Mouse (Mus musculus) stomach, postnatal 0 days (tissue): Measurements from ENCODE around the gene Txnrd2. TPM values are rescaled to one million over a fixed set of nuclear protein-coding genes. Genes with fewer than 3 reads are reported as not detected.

ENCODE experiments used
- ATAC-seq: fragments of 200-750 bp; cut with Nextera tagmentation; 2 replicates; pipeline ENCODE4 v1.8.0; 2017; ENCODE audit not compliant: low FRiP score, low TSS enrichment
- DNase-seq: peaks from one replicate; pipeline ENCODE4 v3.0.0-alpha.2; 2016; ENCODE audit warnings: low spot score
- H3K27ac ChIP-seq: fragments of 300-500 bp; sonication (generic); replicated peaks from 2 replicates; pipeline ENCODE4 v1.5.1; 2014; ENCODE audit warnings: mild to moderate bottlenecking, control low read depth
- H3K27me3 ChIP-seq: fragments of 300-500 bp; sonication (generic); 2 replicates; pipeline ENCODE4 v1.6.1; 2014; ENCODE audit warnings: low read length; ENCODE audit not compliant: control insufficient read depth, insufficient read depth
- H3K36me3 ChIP-seq: fragments of 300-500 bp; sonication (generic); 2 replicates; pipeline ENCODE4 v1.6.1; 2014; ENCODE audit warnings: low read length, mixed read lengths; ENCODE audit not compliant: control insufficient read depth, insufficient read depth
- H3K4me1 ChIP-seq: fragments of 300-500 bp; sonication (generic); replicated peaks from 2 replicates; pipeline ENCODE4 v1.6.1; 2014; ENCODE audit warnings: antibody characterized with exemption; ENCODE audit not compliant: control insufficient read depth, insufficient read depth
- H3K4me2 ChIP-seq: fragments of 300-500 bp; sonication (generic); replicated peaks from 2 replicates; pipeline ENCODE4 v1.6.1; 2014; ENCODE audit warnings: low read depth, mild to moderate bottlenecking, control low read depth, moderate library complexity
- H3K4me3 ChIP-seq: fragments of 300-500 bp; sonication (generic); 2 replicates; pipeline ENCODE4 v1.5.1; 2014; ENCODE audit warnings: low read depth, low read length, control low read depth
- H3K9ac ChIP-seq: fragments of 300-500 bp; sonication (generic); 2 replicates; pipeline ENCODE4 v1.6.1; 2014; ENCODE audit warnings: mild to moderate bottlenecking, low read length, control low read depth, mixed read lengths
- H3K9me3 ChIP-seq: fragments of 300-500 bp; sonication (generic); 2 replicates; pipeline ENCODE4 v1.6.1; 2016; ENCODE audit warnings: low read length; ENCODE audit not compliant: control insufficient read depth
- CTCF ChIP-seq: IDR thresholded peaks from 2 replicates; pipeline ENCODE4 v1.5.1; 2016; ENCODE audit warnings: antibody characterized with exemption, low read depth, mild to moderate bottlenecking, moderate library complexity
- EP300 ChIP-seq: optimal IDR thresholded peaks from 2 replicates; pipeline ENCODE3; 2016; ENCODE audit warnings: antibody characterized with exemption
- WGBS: fragments of 180-500 bp; shearing (Covaris S2); extraction: QIAGEN DNeasy Blood & Tissue Kit; methylation state at CpG from one replicate; pipeline ENCODE4 v1.1.7; 2014; 5-methylcytosine and 5-hydroxymethylcytosine counted together
- polyA plus RNA-seq: library from polyadenylated mRNA; unstranded; fragments of >200 nt; fragmentation: Nextera tagmentation; extraction: Ambion mirVana; gene quantifications from 2 replicates; pipeline ENCODE4 v1.2.1, GENCODE M21; 2015

Gene Txnrd2
- polyA plus RNA-seq, 1 experiment from 2014 or later: 16.2 TPM

- Histone ChIP-seq H3K36me3 (peaks cover 11% of the 10 kb centered on the region; the same call in 1 of the 2 replicates), H3K4me3 (no peak overlapping the region), H3K27ac (no peak overlapping the region), H3K4me1 (no peaks in the 10 kb centered on the region; the same call in none of the 2 replicates), H3K9ac (no peak overlapping the region; the same call in 1 of the 2 replicates), H3K9me3 (no peaks in the 10 kb centered on the region), H3K27me3 (no peaks in the 10 kb centered on the region), H3K4me2 (no peak overlapping the region; the same call in 1 of the 2 replicates)
- ATAC-seq (peak; percentile 38; the same call in 1 of the 2 replicates), DNase-seq (peak; percentile 31)
- WGBS: 12% methylated on average over 12 of the region's 12 CpGs
- TF ChIP-seq EP300 (no peak), CTCF (no peak)
These were observed 33.3 kb downstream of the Txnrd2 start for GRCm38 (mm10) chr16:18459335-18459954.

GRCm38 (mm10) chr16:18459955-18460370 is 33.8 kb downstream of the Txnrd2 start:
- 11% methylated on average over 11 of the region's 11 CpGs for WGBS
- ATAC-seq: peak; percentile 53; the same call in 1 of the 2 replicates
- Histone ChIP-seq H3K4me3 (no peak overlapping the region), H3K4me2 (peak overlapping the region; percentile 14; the same call in 1 of the 2 replicates), H3K27ac (no peak overlapping the region), H3K4me1 (no peaks in the 10 kb centered on the region; the same call in none of the 2 replicates), H3K9me3 (no peaks in the 10 kb centered on the region), H3K27me3 (no peaks in the 10 kb centered on the region), H3K36me3 (peaks cover 11% of the 10 kb centered on the region; the same call in 1 of the 2 replicates), H3K9ac (peak overlapping the region; percentile 31; the same call in 1 of the 2 replicates)
- no peak for DNase-seq
- TF ChIP-seq EP300 (no peak), CTCF (no peak)

- H3K27me3 ChIP-seq: no peaks in the 10 kb centered on the region
- no peak overlapping the region for H3K4me3 ChIP-seq
- no peak overlapping the region for H3K9ac ChIP-seq
- H3K4me1 ChIP-seq: no peaks in the 10 kb centered on the region; the same call in none of the 2 replicates
- no peak for DNase-seq
- 89% methylated on average over 3 of the region's 3 CpGs for WGBS
- peaks cover 11% of the 10 kb centered on the region; the same call in 1 of the 2 replicates for H3K36me3 ChIP-seq
- no peaks in the 10 kb centered on the region for H3K9me3 ChIP-seq
- no peak for ATAC-seq
- no peak overlapping the region for H3K27ac ChIP-seq
- H3K4me2 ChIP-seq: no peak overlapping the region
- TF ChIP-seq CTCF (no peak), EP300 (no peak)
These were observed 34.6 kb downstream of the Txnrd2 start for GRCm38 (mm10) chr16:18460826-18461225.

- H3K9me3 ChIP-seq: no peaks in the 10 kb centered on the region
- no peak overlapping the region for H3K4me3 ChIP-seq
- no peaks in the 10 kb centered on the region for H3K27me3 ChIP-seq
- H3K27ac ChIP-seq: no peak overlapping the region
- H3K4me1 ChIP-seq: no peaks in the 10 kb centered on the region; the same call in none of the 2 replicates
- H3K9ac ChIP-seq: no peak overlapping the region
- ATAC-seq (no peak), DNase-seq (no peak)
- TF ChIP-seq CTCF: no peak
- TF ChIP-seq EP300: no peak
- WGBS: 82% methylated on average over 9 of the region's 9 CpGs
- peaks cover 4% of the 10 kb centered on the region; the same call in 1 of the 2 replicates for H3K36me3 ChIP-seq
- H3K4me2 ChIP-seq: no peak overlapping the region
These were observed 35.8 kb downstream of the Txnrd2 start for GRCm38 (mm10) chr16:18462031-18462430.

- WGBS: 60% methylated on average over 8 of the region's 8 CpGs
- Histone ChIP-seq H3K4me2 (no peak overlapping the region), H3K27ac (no peak overlapping the region), H3K9me3 (no peaks in the 10 kb centered on the region), H3K9ac (no peak overlapping the region), H3K27me3 (no peaks in the 10 kb centered on the region), H3K4me3 (no peak overlapping the region), H3K36me3 (peaks cover 3% of the 10 kb centered on the region; the same call in 1 of the 2 replicates), H3K4me1 (no peaks in the 10 kb centered on the region; the same call in none of the 2 replicates)
- DNase-seq: no peak
- TF ChIP-seq EP300: no peak
- TF ChIP-seq CTCF: no peak
- no peak for ATAC-seq
These were observed 36.4 kb downstream of the Txnrd2 start for GRCm38 (mm10) chr16:18462598-18462997.

- Histone ChIP-seq H3K4me1 (no peaks in the 10 kb centered on the region; the same call in none of the 2 replicates), H3K27me3 (no peaks in the 10 kb centered on the region), H3K4me2 (no peak overlapping the region), H3K36me3 (peaks cover 3% of the 10 kb centered on the region; the same call in 1 of the 2 replicates), H3K9me3 (no peaks in the 10 kb centered on the region), H3K27ac (no peak overlapping the region), H3K4me3 (no peak overlapping the region), H3K9ac (no peak overlapping the region)
- no peak for ATAC-seq
- WGBS: 57% methylated on average over 3 of the region's 3 CpGs
- TF ChIP-seq EP300 (no peak), CTCF (no peak)
- DNase-seq: no peak
These were observed 38.1 kb downstream of the Txnrd2 start for GRCm38 (mm10) chr16:18464271-18464670.
